Mouse (Mus musculus): ENCODE results near the gene Noc2l. TPM values are rescaled to one million over a fixed set of nuclear protein-coding genes. Genes with fewer than 3 reads are reported as not detected.

Noc2l gene
- polyA plus RNA-seq (2017; shearing (Covaris generic)) = 100 to 1,000 TPM; 107 to 135 TPM

DNA sequence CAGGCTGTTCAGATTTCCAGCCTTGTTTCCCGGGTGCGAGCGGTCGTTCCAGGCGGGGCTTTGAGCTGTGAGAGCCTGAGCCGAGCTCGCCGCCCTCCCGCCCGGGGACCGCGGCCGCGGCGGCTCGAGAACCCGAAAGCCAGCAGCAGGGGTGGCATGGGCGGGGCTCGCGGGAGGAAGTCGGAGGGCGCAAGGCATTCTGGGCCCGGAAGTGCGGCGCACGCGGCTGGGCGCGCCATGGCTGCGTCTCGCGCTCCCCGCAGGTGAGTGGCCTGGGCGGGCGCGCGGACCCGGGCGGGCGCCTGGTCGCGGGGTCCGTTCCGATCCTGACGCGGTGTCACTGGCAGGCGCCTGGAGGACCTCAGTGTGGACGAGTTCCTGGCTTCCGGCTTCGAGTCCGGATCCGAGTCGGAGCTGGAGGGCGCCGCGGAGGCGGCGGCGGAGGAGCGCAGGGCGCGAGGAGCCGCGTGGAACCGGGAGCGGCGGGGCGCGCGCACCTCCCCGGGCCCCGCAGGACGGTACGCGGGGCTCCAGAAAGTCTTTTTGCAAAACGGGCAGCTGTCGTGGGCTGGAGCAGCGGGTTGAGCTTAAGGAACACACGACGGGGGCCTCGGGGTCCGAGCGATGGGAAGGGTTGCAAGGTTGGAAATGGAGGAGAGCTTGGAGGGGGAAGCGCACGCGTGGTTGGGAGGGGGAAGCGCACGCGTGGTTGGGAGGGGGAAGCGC is at the start of gene Noc2l:
Gene Noc2l, plus strand, starts transcription at position 203 of the 726 bp plus-strand sequence.

DNA sequence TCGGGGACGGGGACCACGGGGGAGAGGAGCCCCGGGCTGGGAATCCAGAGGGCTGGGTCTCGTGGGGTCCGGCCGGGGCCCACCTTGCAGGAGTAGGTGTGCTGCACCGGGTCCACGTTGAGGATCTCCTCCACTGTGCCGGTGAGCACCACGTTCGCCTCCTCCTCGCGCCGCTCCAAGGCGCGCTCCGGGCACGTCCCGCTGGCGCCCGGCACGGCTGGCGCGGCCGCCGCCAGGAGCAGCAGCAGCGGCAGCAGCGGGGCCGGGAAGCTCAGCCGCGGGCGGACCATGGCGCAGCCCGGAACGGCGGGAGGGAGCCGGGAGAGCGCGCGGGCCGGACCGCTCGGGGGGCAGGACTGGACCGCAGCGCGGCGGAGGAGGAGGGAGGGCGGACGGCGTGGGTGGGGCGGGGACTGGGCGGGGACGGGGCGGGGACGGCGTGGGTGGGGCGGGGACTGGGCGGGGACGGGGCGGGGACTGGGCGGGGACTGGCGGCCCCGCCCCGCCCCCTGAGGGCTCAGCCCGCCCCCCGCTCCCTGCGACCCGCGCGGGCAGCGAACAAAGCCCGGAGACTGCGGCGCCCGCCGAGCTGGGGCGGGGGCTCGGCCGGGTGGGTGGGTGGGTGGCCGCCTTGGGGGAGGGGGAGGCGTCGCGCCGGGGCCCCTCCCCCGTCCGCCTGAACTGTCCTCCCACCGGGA is 38.5 kb upstream of the Noc2l start, which contains the start of gene Agrn:
Gene Agrn, minus strand, starts transcription at position 358 of the 698 bp plus-strand sequence.

DNA sequence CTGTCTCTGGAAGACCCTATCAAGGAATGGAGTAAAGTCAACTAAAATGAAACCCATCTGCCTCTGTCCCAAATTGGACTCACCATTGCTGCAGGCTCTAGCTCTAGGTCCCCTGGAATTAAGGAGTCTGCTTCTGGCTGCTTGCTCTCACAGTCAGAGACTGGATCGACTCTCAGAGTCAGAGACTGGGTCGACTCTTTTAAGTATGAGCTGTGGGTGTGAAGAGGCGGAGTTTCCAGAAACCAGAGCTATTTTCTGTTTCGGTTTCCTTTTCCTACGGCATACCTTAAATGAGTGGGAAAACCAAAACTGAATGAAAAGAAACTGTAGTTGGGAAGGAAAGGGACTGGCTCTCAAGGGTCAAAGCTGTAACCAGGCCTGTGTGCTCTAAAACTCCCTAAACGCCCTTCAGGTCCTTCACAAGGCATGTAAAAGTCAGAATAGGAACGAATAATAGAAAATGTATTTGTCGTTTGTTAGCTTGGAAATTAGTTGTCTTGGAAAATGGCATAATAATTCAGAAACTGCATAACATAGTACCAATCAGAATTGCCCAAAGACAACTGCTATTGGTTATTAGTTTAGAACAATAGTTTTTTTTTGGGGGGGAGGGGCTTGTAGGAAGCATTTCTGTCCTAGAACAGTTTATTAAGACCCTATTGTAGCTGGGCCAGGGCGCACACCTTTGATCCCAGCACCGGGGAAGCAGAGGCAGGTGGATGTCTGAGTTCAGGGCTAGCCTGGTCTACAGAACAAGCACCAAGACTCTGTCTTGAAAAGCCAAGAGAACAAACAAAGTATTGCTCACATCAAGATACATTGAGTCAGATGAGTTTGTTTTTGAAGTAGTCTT is 35.0 kb upstream of the Noc2l start, which contains the start of gene Isg15:
Gene Isg15, minus strand, starts transcription at position 196 of the 853 bp plus-strand sequence.

DNA sequence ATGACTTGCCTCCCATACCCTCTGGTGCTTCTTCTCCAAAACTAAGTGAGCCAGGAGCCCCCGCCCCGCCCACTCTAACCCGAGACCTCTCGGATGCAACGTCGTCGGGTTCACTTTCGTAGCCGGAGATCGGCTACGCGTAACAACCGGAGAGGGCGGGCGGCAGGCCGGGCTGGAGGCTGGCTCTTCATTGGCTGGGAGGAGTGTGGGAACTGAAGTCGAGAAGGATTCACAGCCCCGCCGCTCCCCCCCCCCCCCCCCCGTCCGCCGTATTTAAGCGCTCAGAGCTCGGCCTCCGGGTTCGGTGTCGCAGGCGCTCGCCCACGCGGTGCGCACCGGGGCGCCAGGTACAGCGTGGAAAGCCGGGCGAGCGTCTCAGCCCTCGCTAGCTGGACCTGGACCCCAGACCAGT is 32.8 kb upstream of the Noc2l start, which contains the start of gene AW011738:
Gene AW011738, plus strand, starts transcription at position 304 of the 412 bp plus-strand sequence.

DNA sequence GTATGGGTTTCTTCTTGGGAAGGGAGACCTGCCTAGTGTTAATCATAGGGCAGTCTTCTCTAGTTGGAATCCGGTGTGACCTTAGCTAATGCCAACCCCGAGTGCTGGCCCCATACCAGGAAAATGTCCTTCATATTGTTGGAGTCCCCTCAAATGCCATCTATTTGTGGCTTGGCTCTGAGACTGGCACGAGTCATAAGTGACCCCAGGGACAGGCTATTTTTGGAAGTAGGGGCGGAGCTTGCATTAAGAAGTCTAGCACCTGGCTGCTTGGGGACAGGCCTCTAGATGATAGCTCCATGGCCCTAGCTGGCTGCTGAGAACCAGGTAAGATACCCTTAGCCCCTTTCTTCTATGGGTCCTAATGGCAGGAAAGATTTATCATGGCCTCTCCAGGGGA is 20.2 kb upstream of the Noc2l start, which contains the start of gene Perm1:
Gene Perm1, plus strand, starts transcription at position 220 of the 400 bp plus-strand sequence.

DNA sequence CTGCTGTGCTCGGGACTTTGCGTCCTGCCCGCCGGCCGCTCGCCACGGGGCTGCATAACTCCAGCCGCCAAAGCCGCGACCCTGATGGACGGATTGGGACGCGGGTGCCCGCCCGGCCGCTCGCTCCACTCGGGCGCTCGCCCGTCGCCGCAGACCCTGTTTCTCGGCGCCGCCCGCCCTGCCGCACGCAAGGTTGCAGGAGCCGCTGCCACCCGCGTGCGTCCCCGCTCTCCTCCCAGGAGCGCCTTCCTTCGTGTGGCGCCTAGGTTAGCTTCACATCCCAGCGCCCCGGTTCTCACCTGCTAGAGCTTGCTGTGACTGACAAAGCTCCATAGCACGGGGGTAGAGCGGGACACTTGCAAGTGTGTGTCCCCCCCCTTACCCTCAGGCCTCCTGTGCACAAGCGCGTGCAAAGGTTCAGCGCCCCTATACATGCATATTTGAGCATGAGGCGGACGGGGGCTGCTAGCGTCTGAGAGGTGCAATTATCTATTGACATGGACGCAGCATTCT is 1.1 kb upstream of the Noc2l start, which contains the start of gene Plekhn1:
Gene Plekhn1, minus strand, starts transcription at position 157 of the 513 bp plus-strand sequence.

DNA sequence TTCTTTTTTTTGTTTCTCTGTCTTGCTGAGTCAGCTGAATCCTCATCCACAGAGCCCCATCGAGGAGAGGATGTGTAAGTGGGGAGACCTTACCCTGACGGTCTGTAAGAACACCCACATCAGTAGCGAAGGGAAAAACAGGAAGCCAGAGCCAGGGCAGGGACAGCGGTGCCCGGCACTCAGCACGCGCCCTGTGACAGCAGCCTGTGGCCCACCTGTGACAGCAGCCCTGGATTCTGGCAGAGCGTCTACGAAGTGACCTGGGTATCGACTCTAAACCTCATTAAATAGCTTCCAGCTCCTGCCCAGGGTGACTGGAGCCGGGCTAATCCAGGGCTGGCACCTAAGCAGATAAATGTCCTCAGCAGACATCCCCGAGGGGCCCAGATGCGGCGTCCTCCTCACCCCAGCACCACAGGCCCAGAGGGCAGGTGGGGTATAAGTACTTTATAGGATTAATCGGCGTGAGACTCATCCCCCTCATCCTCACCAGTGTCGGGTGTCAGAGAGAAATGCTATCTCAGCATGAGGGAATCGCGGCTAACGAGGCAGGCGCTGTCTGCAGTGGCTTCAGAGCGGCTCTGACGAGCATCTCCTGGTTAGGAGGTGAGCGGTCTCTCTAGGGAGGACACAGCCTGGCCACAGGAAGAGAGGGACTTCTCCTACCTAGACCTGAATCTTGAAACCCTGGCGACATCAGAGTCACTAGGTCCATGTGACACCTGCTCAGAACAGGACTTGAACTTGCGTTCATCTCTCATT is 19.4 kb downstream of the Noc2l start, which contains the start of gene Samd11:
Gene Samd11, minus strand, starts transcription at position 580 of the 762 bp plus-strand sequence.

Other genes with a start within 250 kb of the Noc2l start
- 1 to 10 TPM; 7.4 to 9.5 TPM for gene B3galt6, start 243.4 kb upstream of the Noc2l start, polyA plus RNA-seq (2017; shearing (Covaris generic))
- gene Sdf4, start 243.1 kb upstream of the Noc2l start, polyA plus RNA-seq (2017; shearing (Covaris generic)) = 100 to 1,000 TPM; 563 to 617 TPM
- gene Tnfrsf4, start 222.2 kb upstream of the Noc2l start, polyA plus RNA-seq (2017; shearing (Covaris generic)) = 1,000 to 10,000 TPM in 1 of 2 experiments, 100 to 1,000 TPM in 1; 923 to 1,159 TPM
- gene Tnfrsf18, start 209.8 kb upstream of the Noc2l start, polyA plus RNA-seq (2017; shearing (Covaris generic)) = 1,000 to 10,000 TPM in 1 of 2 experiments, 100 to 1,000 TPM in 1; 560 to 1,034 TPM
- gene Ttll10, start 176.6 kb upstream of the Noc2l start, polyA plus RNA-seq (2017; shearing (Covaris generic)) = under 1 TPM; 0.22 to 0.50 TPM
- gene 9430015G10Rik, start 126.0 kb upstream of the Noc2l start, polyA plus RNA-seq (2017; shearing (Covaris generic)) = 10 to 100 TPM; 13.2 to 14.3 TPM
- gene Rnf223, start 105.5 kb upstream of the Noc2l start, polyA plus RNA-seq (2017; shearing (Covaris generic)) = under 1 TPM in 1 of 2 experiments, not detected in 1; 0.07 TPM
- gene Agrn, start 38.5 kb upstream of the Noc2l start, polyA plus RNA-seq (2017; shearing (Covaris generic)) = 1 to 10 TPM; 3.9 to 6.5 TPM
- gene Isg15, start 35.2 kb upstream of the Noc2l start, polyA plus RNA-seq (2017; shearing (Covaris generic)) = 10 to 100 TPM; 71.8 to 72.7 TPM
- 10 to 100 TPM; 18.1 to 19.0 TPM for gene AW011738, start 32.7 kb upstream of the Noc2l start, polyA plus RNA-seq (2017; shearing (Covaris generic))
- 1 to 10 TPM; 1.4 to 2.0 TPM for gene Perm1, start 20.1 kb upstream of the Noc2l start, polyA plus RNA-seq (2017; shearing (Covaris generic))
- 10 to 100 TPM; 19.0 to 19.5 TPM for gene Plekhn1, start 1.2 kb upstream of the Noc2l start, polyA plus RNA-seq (2017; shearing (Covaris generic))
- 10 to 100 TPM in 1 of 2 experiments, under 1 TPM in 1; 0.27 to 12.4 TPM for gene Samd11, start 19.6 kb downstream of the Noc2l start, polyA plus RNA-seq (2017; shearing (Covaris generic))
- under 1 TPM in 1 of 2 experiments, not detected in 1; 0.06 TPM for gene Vmn2r-ps159, start 95.1 kb downstream of the Noc2l start, polyA plus RNA-seq (2017; shearing (Covaris generic))